Mouse (Mus musculus): ENCODE measurements around the gene Spop. TPM values are rescaled to one million over a fixed set of nuclear protein-coding genes. Genes with fewer than 3 reads are reported as not detected.

Gene Spop
- polyA plus RNA-seq, 1 experiment from 2014 or later = 199 TPM

GRCm38 (mm10) chr11:95516491-95516911 lies 102.6 kb downstream of the Spop start:
- no peak for ATAC-seq
- Histone ChIP-seq H3K4me2 (replicated peaks) (no peak overlapping the region), H3K4me1 (replicated peaks) (peaks cover 57% of the 10 kb centered on the region), H3K4me3 (replicated peaks) (no peak overlapping the region), H3K27me3 (peaks cover 59% of the 10 kb centered on the region), H3K9me3 (no peaks in the 10 kb centered on the region), H3K9ac (replicated peaks) (peak overlapping the region; percentile 23; the same call in 1 of the 2 replicates), H3K27ac (peak overlapping the region; percentile 44; the same call in 1 of the 2 replicates), H3K36me3 (no peaks in the 10 kb centered on the region)
- 3% methylated on average over 5 of the region's 5 CpGs for WGBS

DNA sequence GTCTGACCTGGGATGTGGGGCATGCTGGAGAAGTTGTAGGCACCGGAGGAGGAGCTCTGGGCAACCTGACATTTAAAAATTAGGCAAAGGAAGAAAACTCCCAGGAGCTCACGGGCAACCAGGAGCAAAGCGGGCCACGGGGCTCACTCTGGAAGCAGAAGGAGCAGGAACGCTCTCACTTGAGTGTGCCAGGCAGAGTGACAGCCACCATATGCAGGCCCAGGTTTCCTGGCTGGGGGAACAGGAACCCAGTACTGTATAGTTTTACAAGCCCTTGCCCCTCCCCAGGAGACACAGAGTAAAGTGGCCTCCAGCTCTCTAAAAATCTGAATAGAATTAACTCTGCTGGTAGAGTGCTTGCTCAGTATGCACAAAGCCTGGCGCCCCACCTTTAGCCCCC lies 103.3 kb downstream of the Spop start:
- Histone ChIP-seq H3K9me3 (no peaks in the 10 kb centered on the region), H3K4me2 (replicated peaks) (no peak overlapping the region), H3K4me1 (replicated peaks) (peaks cover 58% of the 10 kb centered on the region), H3K9ac (replicated peaks) (0 out of 2 replicates have a peak overlapping the region, but pooled peaks have one; percentile 23), H3K27me3 (peaks cover 52% of the 10 kb centered on the region), H3K27ac (no peak overlapping the region), H3K4me3 (replicated peaks) (no peak overlapping the region), H3K36me3 (no peaks in the 10 kb centered on the region)
- no peak for ATAC-seq
- WGBS = 52% methylated on average over 6 of the region's 6 CpGs

GRCm38 (mm10) chr11:95519299-95519698 lies 105.4 kb downstream of the Spop start:
- no peaks in the 10 kb centered on the region for H3K36me3 ChIP-seq
- no peak overlapping the region for H3K9ac ChIP-seq (replicated peaks)
- H3K27ac ChIP-seq = no peak overlapping the region
- no peak overlapping the region for H3K4me2 ChIP-seq (replicated peaks)
- WGBS = 64% methylated on average over 10 of the region's 10 CpGs
- no peak for ATAC-seq
- peaks cover 44% of the 10 kb centered on the region for H3K4me1 ChIP-seq (replicated peaks)
- H3K4me3 ChIP-seq (replicated peaks) = no peak overlapping the region
- H3K27me3 ChIP-seq = peaks cover 31% of the 10 kb centered on the region
- H3K9me3 ChIP-seq = no peaks in the 10 kb centered on the region

DNA sequence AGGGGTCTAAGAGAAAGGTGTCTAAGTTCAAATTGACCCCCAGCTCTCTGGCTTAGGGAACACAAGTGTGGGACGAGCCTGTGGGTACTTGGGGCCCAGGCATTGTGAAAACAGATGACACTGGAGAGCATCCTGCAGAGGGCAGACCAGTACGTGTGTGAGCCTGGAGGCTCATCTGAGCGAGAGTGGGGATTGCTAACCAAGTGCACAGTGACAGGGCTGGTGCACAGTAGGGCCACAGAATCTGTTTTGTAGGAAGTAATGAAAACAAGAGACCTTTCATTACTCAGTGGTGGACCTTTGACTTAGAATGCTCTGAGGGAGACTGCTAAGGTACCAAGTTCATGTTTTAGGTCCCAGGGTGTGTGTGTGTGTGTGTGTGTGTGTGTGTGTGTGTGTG lies 106.1 kb downstream of the Spop start:
- H3K9ac ChIP-seq (replicated peaks) = no peak overlapping the region; the same call in 1 of the 2 replicates
- no peak overlapping the region for H3K4me2 ChIP-seq (replicated peaks)
- 50% methylated on average over 3 of the region's 3 CpGs for WGBS
- no peak overlapping the region for H3K27ac ChIP-seq
- H3K4me1 ChIP-seq (replicated peaks) = peaks cover 37% of the 10 kb centered on the region
- H3K4me3 ChIP-seq (replicated peaks) = no peak overlapping the region
- peaks cover 24% of the 10 kb centered on the region for H3K27me3 ChIP-seq
- no peak for ATAC-seq
- H3K36me3 ChIP-seq = no peaks in the 10 kb centered on the region
- H3K9me3 ChIP-seq = no peaks in the 10 kb centered on the region

DNA sequence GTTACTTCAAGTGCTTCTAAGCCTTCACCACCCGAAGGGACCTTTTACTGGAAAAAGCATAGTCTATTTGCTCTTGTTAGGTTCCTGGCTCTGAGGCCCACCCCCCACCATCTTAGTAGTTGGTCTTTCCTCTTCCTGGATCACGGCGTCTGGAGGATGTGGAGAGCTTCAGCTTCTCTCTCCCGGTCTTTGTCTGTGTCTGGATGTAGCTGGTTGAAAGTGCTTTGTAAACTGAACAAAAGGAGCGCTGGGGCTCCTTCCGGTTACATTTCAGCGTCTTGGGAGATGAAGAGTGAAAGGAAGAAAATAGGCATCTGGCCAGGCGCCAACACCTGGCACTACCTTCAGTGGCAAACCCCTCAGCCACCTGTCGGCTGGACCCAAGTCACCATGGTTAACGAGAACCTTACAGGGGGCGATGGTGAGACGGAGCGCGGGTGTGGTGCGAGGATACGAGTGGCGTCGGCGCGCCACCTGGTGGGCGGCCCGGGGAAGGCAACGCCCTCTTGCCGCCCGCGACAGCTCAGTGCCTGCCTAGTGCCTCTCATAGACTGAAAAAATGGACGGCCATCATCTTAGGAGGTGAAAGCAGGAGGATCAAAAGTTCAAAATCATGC lies 106.7 kb downstream of the Spop start:
- H3K36me3 ChIP-seq = no peaks in the 10 kb centered on the region
- 5% methylated on average over 27 of the region's 27 CpGs for WGBS
- ATAC-seq = peak; percentile 72
- peak overlapping the region; percentile 42 for H3K4me2 ChIP-seq (replicated peaks)
- peak overlapping the region; percentile 58 for H3K27ac ChIP-seq
- peaks cover 18% of the 10 kb centered on the region for H3K27me3 ChIP-seq
- H3K4me3 ChIP-seq (replicated peaks) = peak overlapping the region; percentile 19
- H3K9me3 ChIP-seq = no peaks in the 10 kb centered on the region
- H3K9ac ChIP-seq (replicated peaks) = peak overlapping the region; percentile 51; the same call in 1 of the 2 replicates
- H3K4me1 ChIP-seq (replicated peaks) = peaks cover 31% of the 10 kb centered on the region

DNA sequence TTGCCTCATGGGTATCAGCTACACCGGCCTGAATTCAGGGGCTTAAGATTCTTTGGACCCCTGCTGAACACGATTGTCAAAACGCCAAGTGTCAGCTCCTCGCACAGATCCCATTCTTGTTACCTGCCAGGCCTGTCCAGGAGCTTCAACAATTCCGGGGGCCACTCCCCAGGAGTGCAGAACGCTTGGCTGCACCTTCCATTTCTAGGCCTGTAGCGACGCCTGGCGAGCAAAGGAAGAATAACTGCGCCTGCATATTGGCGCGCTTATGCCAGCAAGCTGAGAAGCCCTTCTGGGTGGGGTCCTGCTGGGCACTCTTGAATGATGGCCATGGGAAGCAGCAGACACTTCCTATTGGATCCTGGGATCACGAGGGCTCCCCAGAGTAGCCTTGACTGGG lies 107.7 kb downstream of the Spop start:
- peaks cover 11% of the 10 kb centered on the region; the same call in 1 of the 2 replicates for H3K27me3 ChIP-seq

DNA sequence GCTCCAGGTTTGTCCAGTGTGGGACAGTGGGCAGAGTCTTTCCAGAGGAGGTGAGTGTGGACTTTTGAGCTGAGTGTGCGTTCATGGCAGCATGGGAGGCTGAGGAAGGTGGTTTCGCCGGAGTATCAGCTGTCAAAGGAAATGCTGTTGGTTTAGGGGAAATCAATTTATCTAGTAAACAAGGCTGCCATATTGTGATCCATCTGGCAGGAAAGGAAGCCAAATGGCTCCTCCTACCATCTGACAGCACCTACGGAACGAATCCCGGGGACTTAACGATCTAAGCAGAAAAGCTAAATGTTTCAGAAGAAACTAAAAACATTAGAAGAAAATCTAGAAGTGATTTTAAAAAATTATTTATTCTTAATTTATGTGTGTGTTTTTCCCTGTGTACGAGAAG lies 113.4 kb downstream of the Spop start:
- Histone ChIP-seq H3K4me3 (replicated peaks) (no peak overlapping the region), H3K9ac (replicated peaks) (no peak overlapping the region), H3K9me3 (no peaks in the 10 kb centered on the region), H3K4me1 (replicated peaks) (no peaks in the 10 kb centered on the region), H3K27me3 (no peaks in the 10 kb centered on the region), H3K4me2 (replicated peaks) (no peak overlapping the region), H3K27ac (no peak overlapping the region), H3K36me3 (no peaks in the 10 kb centered on the region)
- ATAC-seq = no peak
- 91% methylated on average over 8 of the region's 8 CpGs for WGBS

More for the DNA sequence above, 107.7 kb downstream of the Spop start:
- Histone ChIP-seq H3K4me3 (replicated peaks) (peak overlapping the region; percentile 19; the same call in 1 of the 2 replicates), H3K9ac (replicated peaks) (peak overlapping the region; percentile 20; the same call in 1 of the 2 replicates), H3K27ac (no peak overlapping the region), H3K4me2 (replicated peaks) (peak overlapping the region; percentile 44), H3K9me3 (no peaks in the 10 kb centered on the region), H3K36me3 (no peaks in the 10 kb centered on the region), H3K4me1 (replicated peaks) (peaks cover 21% of the 10 kb centered on the region)
- WGBS = under 1% methylated on average over 13 of the region's 13 CpGs
- peak; percentile 41 for ATAC-seq

DNA sequence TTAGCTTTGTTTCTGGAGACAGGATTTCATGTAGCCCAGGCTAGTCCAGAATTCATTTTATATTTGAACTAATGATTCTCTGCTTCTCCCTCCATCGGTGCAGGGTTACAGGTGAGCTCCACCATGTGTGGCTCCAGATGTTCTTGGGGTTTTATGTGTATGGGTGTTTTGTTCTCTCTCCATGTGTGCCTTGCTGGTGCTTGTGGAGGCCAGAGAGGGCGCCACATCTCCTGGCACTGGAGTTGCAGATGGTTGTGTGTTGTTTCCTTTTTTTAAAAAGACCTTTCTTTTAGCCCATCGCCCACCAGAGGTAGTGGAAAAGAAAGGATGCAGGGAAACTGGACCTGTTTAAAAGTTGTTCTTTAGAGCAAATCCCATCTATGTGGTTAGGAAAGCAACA lies 114.4 kb downstream of the Spop start:
- H3K27ac ChIP-seq = no peak overlapping the region
- H3K4me1 ChIP-seq (replicated peaks) = no peaks in the 10 kb centered on the region
- H3K4me2 ChIP-seq (replicated peaks) = no peak overlapping the region
- H3K4me3 ChIP-seq (replicated peaks) = no peak overlapping the region
- 83% methylated on average over 3 of the region's 3 CpGs for WGBS
- H3K27me3 ChIP-seq = 0 out of 2 replicates have a peak, but pooled peaks cover under 1% of the 10 kb centered on the region
- H3K9ac ChIP-seq (replicated peaks) = no peak overlapping the region
- ATAC-seq = no peak
- H3K9me3 ChIP-seq = no peaks in the 10 kb centered on the region
- no peaks in the 10 kb centered on the region for H3K36me3 ChIP-seq

GRCm38 (mm10) chr11:95532353-95533072 lies 118.6 kb downstream of the Spop start:
- Histone ChIP-seq H3K4me2 (replicated peaks) (no peak overlapping the region), H3K27me3 (0 out of 2 replicates have a peak, but pooled peaks cover 4% of the 10 kb centered on the region), H3K27ac (no peak overlapping the region), H3K4me1 (replicated peaks) (no peaks in the 10 kb centered on the region), H3K36me3 (no peaks in the 10 kb centered on the region), H3K9me3 (no peaks in the 10 kb centered on the region), H3K4me3 (replicated peaks) (no peak overlapping the region), H3K9ac (replicated peaks) (no peak overlapping the region)
- 73% methylated on average over 13 of the region's 13 CpGs for WGBS
- no peak for ATAC-seq

GRCm38 (mm10) chr11:95533484-95534160 lies 119.7 kb downstream of the Spop start:
- Histone ChIP-seq H3K27ac (no peak overlapping the region), H3K36me3 (no peaks in the 10 kb centered on the region), H3K4me2 (replicated peaks) (peak overlapping the region; percentile 48), H3K9ac (replicated peaks) (0 out of 2 replicates have a peak overlapping the region, but pooled peaks have one; percentile 25), H3K4me1 (replicated peaks) (peaks cover 6% of the 10 kb centered on the region), H3K9me3 (no peaks in the 10 kb centered on the region), H3K4me3 (replicated peaks) (no peak overlapping the region), H3K27me3 (0 out of 2 replicates have a peak, but pooled peaks cover 4% of the 10 kb centered on the region)
- peak; percentile 87 for ATAC-seq
- 25% methylated on average over 24 of the region's 24 CpGs for WGBS

GRCm38 (mm10) chr11:95538378-95539104 lies 124.7 kb downstream of the Spop start:
- no peak for ATAC-seq
- Histone ChIP-seq H3K27me3 (peaks cover 7% of the 10 kb centered on the region; the same call in 1 of the 2 replicates), H3K27ac (peak overlapping the region; percentile 44; the same call in 1 of the 2 replicates), H3K4me2 (replicated peaks) (no peak overlapping the region), H3K36me3 (no peaks in the 10 kb centered on the region), H3K9me3 (no peaks in the 10 kb centered on the region), H3K4me1 (replicated peaks) (peaks cover 26% of the 10 kb centered on the region), H3K9ac (replicated peaks) (no peak overlapping the region), H3K4me3 (replicated peaks) (no peak overlapping the region)
- 73% methylated on average over 15 of the region's 15 CpGs for WGBS

Measured in midbrain, embryonic 13.5 days (tissue).